Mouse (Mus musculus): ENCODE results near the gene Cd37. TPM values are rescaled to one million over a fixed set of nuclear protein-coding genes. Genes with fewer than 3 reads are reported as not detected.

Gene Cd37
- polyA plus RNA-seq, 1 experiment from 2014 or later = 1.7 TPM

- Histone ChIP-seq H3K36me3 (replicated peaks) (no peaks in the 10 kb centered on the region), H3K9me3 (no peaks in the 10 kb centered on the region), H3K9ac (no peak overlapping the region), H3K27ac (no peak overlapping the region), H3K4me1 (peaks cover 16% of the 10 kb centered on the region), H3K4me2 (no peak overlapping the region), H3K27me3 (replicated peaks) (0 out of 2 replicates have a peak, but pooled peaks cover 14% of the 10 kb centered on the region), H3K4me3 (no peak overlapping the region)
- 71% methylated on average over 13 of the region's 13 CpGs for WGBS
- no peak for ATAC-seq (replicated peaks)
Measured at GRCm38 (mm10) chr7:45232716-45233465, 6.0 kb downstream of the Cd37 start.

GRCm38 (mm10) chr7:45231941-45232340, 7.0 kb downstream of the Cd37 start:
- Histone ChIP-seq H3K9ac (no peak overlapping the region), H3K4me1 (peaks cover 16% of the 10 kb centered on the region), H3K4me3 (no peak overlapping the region), H3K9me3 (no peaks in the 10 kb centered on the region), H3K27me3 (replicated peaks) (0 out of 2 replicates have a peak, but pooled peaks cover 7% of the 10 kb centered on the region), H3K36me3 (replicated peaks) (no peaks in the 10 kb centered on the region), H3K27ac (no peak overlapping the region), H3K4me2 (no peak overlapping the region)
- ATAC-seq (replicated peaks) = no peak
- WGBS = 90% methylated on average over 11 of the region's 11 CpGs

GRCm38 (mm10) chr7:45231192-45231591, 7.7 kb downstream of the Cd37 start:
- Histone ChIP-seq H3K4me3 (no peak overlapping the region), H3K27ac (no peak overlapping the region), H3K4me1 (peaks cover 16% of the 10 kb centered on the region), H3K4me2 (no peak overlapping the region), H3K9ac (no peak overlapping the region), H3K27me3 (replicated peaks) (0 out of 2 replicates have a peak, but pooled peaks cover 7% of the 10 kb centered on the region), H3K9me3 (no peaks in the 10 kb centered on the region), H3K36me3 (replicated peaks) (no peaks in the 10 kb centered on the region)
- WGBS = 91% methylated on average over 12 of the region's 12 CpGs
- no peak for ATAC-seq (replicated peaks)

- Histone ChIP-seq H3K9ac (no peak overlapping the region), H3K4me1 (peaks cover 9% of the 10 kb centered on the region), H3K4me3 (no peak overlapping the region), H3K4me2 (no peak overlapping the region), H3K27me3 (replicated peaks) (0 out of 2 replicates have a peak, but pooled peaks cover 7% of the 10 kb centered on the region), H3K27ac (no peak overlapping the region), H3K9me3 (no peaks in the 10 kb centered on the region), H3K36me3 (replicated peaks) (no peaks in the 10 kb centered on the region)
- WGBS = 85% methylated on average over 7 of the region's 7 CpGs
- no peak for ATAC-seq (replicated peaks)
Measured at GRCm38 (mm10) chr7:45229459-45230203, 9.3 kb downstream of the Cd37 start.

- Histone ChIP-seq H3K27ac (no peak overlapping the region), H3K4me2 (no peak overlapping the region), H3K9ac (no peak overlapping the region), H3K36me3 (replicated peaks) (no peaks in the 10 kb centered on the region), H3K9me3 (no peaks in the 10 kb centered on the region), H3K4me3 (no peak overlapping the region), H3K27me3 (replicated peaks) (0 out of 2 replicates have a peak, but pooled peaks cover 4% of the 10 kb centered on the region), H3K4me1 (peaks cover 5% of the 10 kb centered on the region)
- ATAC-seq (replicated peaks) = no peak
- 96% methylated on average over 8 of the region's 8 CpGs for WGBS
Measured at GRCm38 (mm10) chr7:45229046-45229445, 9.9 kb downstream of the Cd37 start.

- Histone ChIP-seq H3K27ac (no peak overlapping the region), H3K27me3 (replicated peaks) (no peaks in the 10 kb centered on the region), H3K4me1 (no peaks in the 10 kb centered on the region; the same call in 1 of the 2 replicates), H3K4me3 (no peak overlapping the region), H3K9ac (no peak overlapping the region), H3K36me3 (replicated peaks) (no peaks in the 10 kb centered on the region), H3K4me2 (no peak overlapping the region), H3K9me3 (no peaks in the 10 kb centered on the region)
- ATAC-seq (replicated peaks) = no peak
- 92% methylated on average over 18 of the region's 18 CpGs for WGBS
Measured at GRCm38 (mm10) chr7:45228548-45228947, 10.4 kb downstream of the Cd37 start.

GRCm38 (mm10) chr7:45226421-45226820, 12.5 kb downstream of the Cd37 start:
- Histone ChIP-seq H3K9me3 (no peaks in the 10 kb centered on the region), H3K4me2 (no peak overlapping the region), H3K4me3 (no peak overlapping the region), H3K27me3 (replicated peaks) (no peaks in the 10 kb centered on the region), H3K9ac (no peak overlapping the region), H3K27ac (no peak overlapping the region), H3K4me1 (no peaks in the 10 kb centered on the region), H3K36me3 (replicated peaks) (no peaks in the 10 kb centered on the region)
- WGBS = 96% methylated on average over 5 of the region's 5 CpGs
- ATAC-seq (replicated peaks) = no peak

GRCm38 (mm10) chr7:45224826-45225225, 14.1 kb downstream of the Cd37 start:
- Histone ChIP-seq H3K27ac (no peak overlapping the region), H3K4me2 (no peak overlapping the region), H3K4me3 (no peak overlapping the region), H3K9me3 (no peaks in the 10 kb centered on the region), H3K27me3 (replicated peaks) (no peaks in the 10 kb centered on the region), H3K4me1 (no peaks in the 10 kb centered on the region), H3K36me3 (replicated peaks) (no peaks in the 10 kb centered on the region), H3K9ac (no peak overlapping the region)
- ATAC-seq (replicated peaks) = no peak
- 96% methylated on average over 7 of the region's 7 CpGs for WGBS

- no peaks in the 10 kb centered on the region for H3K9me3 ChIP-seq
- H3K27ac ChIP-seq = no peak overlapping the region
- no peak overlapping the region for H3K4me3 ChIP-seq
- ATAC-seq (replicated peaks) = no peak
- H3K9ac ChIP-seq = no peak overlapping the region
- H3K4me1 ChIP-seq = peaks cover 6% of the 10 kb centered on the region; the same call in 1 of the 2 replicates
- no peaks in the 10 kb centered on the region for H3K27me3 ChIP-seq (replicated peaks)
- WGBS = 94% methylated on average over 2 of the region's 2 CpGs
- no peaks in the 10 kb centered on the region for H3K36me3 ChIP-seq (replicated peaks)
- no peak overlapping the region for H3K4me2 ChIP-seq
Measured at GRCm38 (mm10) chr7:45221680-45222079, 17.2 kb downstream of the Cd37 start.

- peak overlapping the region; percentile 63 for H3K4me2 ChIP-seq
- peak; percentile 55; the same call in 1 of the 2 replicates for ATAC-seq (replicated peaks)
- no peaks in the 10 kb centered on the region for H3K36me3 ChIP-seq (replicated peaks)
- WGBS = 1% methylated on average over 13 of the region's 13 CpGs
- peaks cover 7% of the 10 kb centered on the region for H3K27me3 ChIP-seq (replicated peaks)
- H3K4me3 ChIP-seq = peak overlapping the region; percentile 42
- peak overlapping the region; percentile 71 for H3K27ac ChIP-seq
- peaks cover 19% of the 10 kb centered on the region for H3K4me1 ChIP-seq
- no peaks in the 10 kb centered on the region for H3K9me3 ChIP-seq
- H3K9ac ChIP-seq = peak overlapping the region; percentile 43
Measured at GRCm38 (mm10) chr7:45216442-45217183, 22.3 kb downstream of the Cd37 start.

GRCm38 (mm10) chr7:45215673-45216441, 23.1 kb downstream of the Cd37 start, which contains the start of gene Tead2:
Tead2 (plus strand) TSS chr7:45215753.
- H3K27me3 ChIP-seq (replicated peaks) = peaks cover 15% of the 10 kb centered on the region
- ATAC-seq (replicated peaks) = peak; percentile 43
- no peaks in the 10 kb centered on the region for H3K36me3 ChIP-seq (replicated peaks)
- peaks cover 19% of the 10 kb centered on the region for H3K4me1 ChIP-seq
- peak within 1 kb of the TSS; percentile 43 for H3K9ac ChIP-seq
- peak within 1 kb of the TSS; percentile 63 for H3K4me2 ChIP-seq
- H3K27ac ChIP-seq = peak within 1 kb of the TSS; percentile 71
- H3K4me3 ChIP-seq = peak within 1 kb of the TSS; percentile 42
- WGBS = 2% methylated on average over 54 of the region's 55 CpGs
- no peaks in the 10 kb centered on the region for H3K9me3 ChIP-seq

Measured in midbrain, embryonic 15.5 days (tissue).